Mouse (Mus musculus) liver, postnatal 0 days (tissue): ENCODE data around the gene Aspdh. TPM values are rescaled to one million over a fixed set of nuclear protein-coding genes. Genes with fewer than 3 reads are reported as not detected.

Experiments used
- ATAC-seq: fragments of 200-750 bp; cut with Nextera tagmentation; 2 replicates; pipeline ENCODE4 v1.8.0; 2017; ENCODE audit warnings: mild to moderate bottlenecking, moderate library complexity
- DNase-seq: peaks from one replicate; pipeline ENCODE4 v3.0.0-alpha.2; 2016
- H3K27ac ChIP-seq: fragments of 300-500 bp; sonication (generic); 2 replicates; pipeline ENCODE4 v1.5.1; 2014; ENCODE audit warnings: antibody characterized with exemption, moderate library complexity, mild to moderate bottlenecking, low read depth
- H3K27me3 ChIP-seq: fragments of 300-500 bp; sonication (generic); 2 replicates; pipeline ENCODE4 v1.6.1; 2014; ENCODE audit warnings: low read length, control low read depth, mixed read lengths; ENCODE audit not compliant: insufficient read depth
- H3K36me3 ChIP-seq: fragments of 300-500 bp; sonication (generic); replicated peaks from 2 replicates; pipeline ENCODE4 v1.6.1; 2014; ENCODE audit warnings: mild to moderate bottlenecking, control low read depth, low read length, moderate library complexity, mixed read lengths; ENCODE audit not compliant: insufficient read depth
- H3K4me1 ChIP-seq: fragments of 300-500 bp; sonication (generic); 2 replicates; pipeline ENCODE4 v1.6.1; 2014; ENCODE audit warnings: antibody characterized with exemption, mild to moderate bottlenecking, control low read depth; ENCODE audit not compliant: insufficient read depth
- H3K4me2 ChIP-seq: fragments of 300-500 bp; sonication (generic); 2 replicates; pipeline ENCODE4 v1.6.1; 2014; ENCODE audit warnings: low read depth, mild to moderate bottlenecking, low read length, moderate library complexity, mixed read lengths
- H3K4me3 ChIP-seq: fragments of 300-500 bp; sonication (generic); 2 replicates; pipeline ENCODE4 v1.5.1; 2014; ENCODE audit warnings: low read depth, low read length
- H3K9ac ChIP-seq: fragments of 300-500 bp; sonication (generic); replicated peaks from 2 replicates; pipeline ENCODE4 v1.6.1; 2014; ENCODE audit warnings: mild to moderate bottlenecking, moderate library complexity
- H3K9me3 ChIP-seq: fragments of 300-500 bp; sonication (generic); 2 replicates; pipeline ENCODE4 v1.6.1; 2016; ENCODE audit warnings: mild to moderate bottlenecking, control low read depth, low read length, mixed read lengths
- CTCF ChIP-seq: sonication (generic); IDR thresholded peaks from 2 replicates; pipeline ENCODE4 v1.5.1; 2016; ENCODE audit warnings: antibody characterized with exemption, low read depth
- EP300 ChIP-seq: IDR thresholded peaks from 2 replicates; pipeline ENCODE4 v1.6.1; 2016; ENCODE audit warnings: antibody characterized with exemption, low read depth, mild to moderate bottlenecking
- WGBS: fragments of 180-500 bp; shearing (Covaris S2); extraction: QIAGEN DNeasy Blood & Tissue Kit; methylation state at CpG from one replicate; pipeline ENCODE4 v1.1.7; 2014; ENCODE audit not compliant: insufficient replicate concordance; 5-methylcytosine and 5-hydroxymethylcytosine counted together
- polyA plus RNA-seq: library from polyadenylated mRNA; unstranded; fragments of >200 nt; fragmentation: Nextera tagmentation; extraction: Ambion mirVana; gene quantifications from 2 replicates; pipeline ENCODE4 v1.2.1, GENCODE M21; 2015

The Aspdh gene
- polyA plus RNA-seq, 1 experiment from 2014 or later = 44.3 TPM

DNA sequence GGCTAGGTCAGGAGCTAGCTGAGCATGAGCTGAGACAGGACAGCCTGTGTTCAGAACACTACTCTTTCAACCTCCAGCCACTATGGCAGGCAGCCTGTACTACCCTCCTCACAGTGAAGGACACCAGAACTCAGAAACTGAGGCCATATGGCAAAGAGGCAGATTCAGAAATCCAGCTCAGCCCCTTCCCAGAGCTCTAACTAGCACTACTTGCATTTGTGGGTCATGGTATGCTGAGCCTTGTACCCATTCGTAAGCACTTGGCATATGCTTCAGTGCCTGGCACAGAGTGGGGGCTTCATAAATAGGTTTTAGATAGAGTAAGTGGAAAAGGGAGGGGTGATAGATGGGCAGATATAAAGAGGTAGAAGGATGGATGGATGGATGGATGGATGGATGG is 24.7 kb upstream of the Aspdh start:
- ATAC-seq = no peak
- Histone ChIP-seq H3K27ac (no peak overlapping the region), H3K9me3 (no peaks in the 10 kb centered on the region), H3K27me3 (peaks cover 71% of the 10 kb centered on the region), H3K4me1 (no peaks in the 10 kb centered on the region), H3K4me2 (no peak overlapping the region), H3K4me3 (no peak overlapping the region), H3K36me3 (no peaks in the 10 kb centered on the region), H3K9ac (no peak overlapping the region)
- DNase-seq = no peak
- TF ChIP-seq EP300 (no peak), CTCF (no peak)
- 71% methylated on average over 1 of the region's 1 CpGs for WGBS

DNA sequence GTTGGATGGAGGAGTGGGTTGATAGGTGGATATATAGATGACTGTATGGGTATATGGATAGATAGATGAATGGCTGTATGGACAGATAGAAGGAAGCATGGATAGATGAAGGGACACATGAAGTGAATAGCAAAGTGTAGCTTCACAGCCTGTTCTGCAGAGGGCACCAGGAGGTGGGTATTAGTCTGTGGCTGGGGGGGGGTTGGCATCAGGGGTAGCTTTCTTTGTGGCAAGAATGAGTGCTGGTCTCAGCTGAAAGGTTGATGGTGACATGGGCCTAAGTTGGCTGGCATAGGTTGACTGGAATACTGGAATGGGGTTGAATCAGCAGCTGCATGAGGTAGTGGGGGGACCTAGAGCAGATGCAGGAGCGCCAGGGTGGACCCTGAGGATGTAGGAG is 24.0 kb upstream of the Aspdh start:
- DNase-seq (no peak), ATAC-seq (no peak)
- no CpG with 5 or more reads among the region's 1 CpGs for WGBS
- Histone ChIP-seq H3K27me3 (peaks cover 73% of the 10 kb centered on the region), H3K27ac (no peak overlapping the region), H3K4me3 (no peak overlapping the region), H3K9me3 (no peaks in the 10 kb centered on the region), H3K36me3 (no peaks in the 10 kb centered on the region), H3K9ac (no peak overlapping the region), H3K4me1 (no peaks in the 10 kb centered on the region), H3K4me2 (no peak overlapping the region)
- no peak for TF ChIP-seq CTCF
- TF ChIP-seq EP300 = no peak

DNA sequence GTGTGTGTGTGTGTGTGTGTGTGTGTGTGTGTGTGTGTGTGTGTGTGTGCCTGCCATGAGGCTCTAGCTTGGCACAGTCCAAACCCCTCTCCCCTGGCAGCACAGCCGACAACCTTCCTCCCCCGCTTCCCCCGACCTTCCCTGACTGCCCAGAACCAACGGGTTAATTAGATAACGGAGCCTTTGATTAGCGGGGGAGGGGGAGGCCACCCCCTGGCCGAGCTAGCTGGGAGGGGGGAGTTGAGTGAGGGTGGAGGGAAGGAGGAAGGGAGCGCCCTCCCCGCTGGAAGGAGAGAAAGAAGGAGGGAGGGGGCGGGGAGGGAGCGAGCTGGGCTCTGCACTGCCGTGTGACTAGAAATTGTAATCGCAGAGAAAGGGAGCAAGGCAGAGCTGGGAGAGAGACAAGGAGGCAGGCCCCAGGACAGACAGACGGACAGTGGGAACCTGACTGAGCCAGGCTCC is 23.5 kb upstream of the Aspdh start:
- H3K9me3 ChIP-seq = no peaks in the 10 kb centered on the region
- ATAC-seq = no peak
- H3K4me3 ChIP-seq = no peak overlapping the region
- under 1% methylated on average over 10 of the region's 14 CpGs for WGBS
- H3K4me1 ChIP-seq = no peaks in the 10 kb centered on the region
- H3K4me2 ChIP-seq = no peak overlapping the region
- H3K27me3 ChIP-seq = peaks cover 77% of the 10 kb centered on the region
- no peak for DNase-seq
- H3K27ac ChIP-seq = no peak overlapping the region
- TF ChIP-seq CTCF (no peak), EP300 (no peak)
- no peaks in the 10 kb centered on the region for H3K36me3 ChIP-seq
- no peak overlapping the region for H3K9ac ChIP-seq

DNA sequence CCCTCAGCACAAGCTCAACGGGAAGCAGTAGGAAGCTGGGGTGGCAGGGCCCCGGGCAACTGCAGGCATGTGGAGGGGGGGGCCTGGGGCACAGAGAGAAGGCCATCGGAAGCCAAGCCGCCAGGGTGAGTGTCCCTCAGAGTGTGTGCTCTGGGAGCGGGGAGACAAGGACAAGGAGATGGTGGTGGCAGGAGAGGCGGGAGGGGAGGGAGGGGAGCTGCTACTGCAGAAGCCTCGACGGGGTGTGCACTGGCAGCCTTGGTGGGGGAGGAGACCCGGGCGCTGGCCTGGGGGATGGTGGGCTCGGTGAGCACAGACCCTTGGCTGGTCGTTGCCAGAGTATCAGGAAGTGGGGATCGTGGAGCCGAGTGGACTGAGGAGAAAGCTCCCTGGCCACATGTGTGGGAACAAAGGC is 22.8 kb upstream of the Aspdh start:
- H3K9ac ChIP-seq = no peak overlapping the region

DNA sequence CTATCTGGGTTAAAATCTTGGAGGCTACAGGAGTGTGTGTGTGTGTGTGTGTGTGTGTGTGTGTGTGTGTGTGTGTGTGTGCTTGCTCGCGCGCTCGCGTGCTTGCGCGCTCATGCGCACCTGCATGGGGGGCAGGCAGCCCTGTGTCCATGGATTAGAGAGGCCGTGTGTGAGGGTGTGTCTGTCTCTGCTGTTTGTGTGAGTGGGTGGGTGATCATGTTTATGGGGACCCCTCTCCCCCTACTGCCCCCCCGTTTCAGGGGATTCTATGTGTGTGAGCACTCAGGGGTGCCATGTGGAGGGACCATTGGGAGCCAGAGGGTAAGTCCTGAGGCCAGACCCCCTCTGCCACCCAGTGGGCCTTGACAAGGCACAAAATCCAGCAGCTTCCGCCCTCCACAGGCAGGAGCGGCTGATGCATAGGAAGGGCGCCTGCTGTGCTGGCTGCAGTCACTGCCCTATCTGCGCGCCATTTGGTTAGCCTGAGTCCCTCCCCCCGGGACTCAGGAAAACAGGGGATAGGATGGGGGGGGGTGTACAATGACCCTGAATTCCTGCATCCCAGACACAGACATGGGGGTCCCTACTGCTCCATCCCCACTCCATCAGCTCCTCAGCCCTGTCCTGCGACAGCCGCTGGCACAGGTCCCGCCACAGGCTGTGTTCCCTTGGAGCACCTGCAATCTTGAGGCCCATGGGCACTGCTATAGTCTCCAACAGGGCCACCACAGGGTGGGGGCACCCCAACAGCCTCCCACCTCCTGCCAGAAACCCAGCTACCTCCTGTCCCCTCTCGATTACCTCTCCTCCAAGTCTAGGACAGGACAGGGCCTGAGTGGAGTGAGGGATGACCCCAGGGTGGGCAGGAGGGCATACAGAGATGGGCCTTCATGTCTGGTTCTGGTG is 21.7 kb upstream of the Aspdh start:
- ATAC-seq (no peak), DNase-seq (no peak)
- Histone ChIP-seq H3K9ac (no peak overlapping the region), H3K9me3 (no peaks in the 10 kb centered on the region), H3K4me3 (no peak overlapping the region), H3K36me3 (no peaks in the 10 kb centered on the region), H3K4me1 (no peaks in the 10 kb centered on the region), H3K4me2 (no peak overlapping the region), H3K27me3 (peaks cover 70% of the 10 kb centered on the region), H3K27ac (no peak overlapping the region)
- 11% methylated on average over 20 of the region's 20 CpGs for WGBS
- TF ChIP-seq CTCF = no peak
- no peak for TF ChIP-seq EP300

More for the DNA sequence above, 22.8 kb upstream of the Aspdh start:
- Histone ChIP-seq H3K4me2 (no peak overlapping the region), H3K4me1 (no peaks in the 10 kb centered on the region), H3K9me3 (no peaks in the 10 kb centered on the region), H3K27me3 (peaks cover 77% of the 10 kb centered on the region), H3K36me3 (no peaks in the 10 kb centered on the region), H3K27ac (no peak overlapping the region), H3K4me3 (no peak overlapping the region)
- DNase-seq = no peak
- TF ChIP-seq CTCF (no peak), EP300 (no peak)
- ATAC-seq = no peak
- 0% methylated on average over 7 of the region's 14 CpGs for WGBS

DNA sequence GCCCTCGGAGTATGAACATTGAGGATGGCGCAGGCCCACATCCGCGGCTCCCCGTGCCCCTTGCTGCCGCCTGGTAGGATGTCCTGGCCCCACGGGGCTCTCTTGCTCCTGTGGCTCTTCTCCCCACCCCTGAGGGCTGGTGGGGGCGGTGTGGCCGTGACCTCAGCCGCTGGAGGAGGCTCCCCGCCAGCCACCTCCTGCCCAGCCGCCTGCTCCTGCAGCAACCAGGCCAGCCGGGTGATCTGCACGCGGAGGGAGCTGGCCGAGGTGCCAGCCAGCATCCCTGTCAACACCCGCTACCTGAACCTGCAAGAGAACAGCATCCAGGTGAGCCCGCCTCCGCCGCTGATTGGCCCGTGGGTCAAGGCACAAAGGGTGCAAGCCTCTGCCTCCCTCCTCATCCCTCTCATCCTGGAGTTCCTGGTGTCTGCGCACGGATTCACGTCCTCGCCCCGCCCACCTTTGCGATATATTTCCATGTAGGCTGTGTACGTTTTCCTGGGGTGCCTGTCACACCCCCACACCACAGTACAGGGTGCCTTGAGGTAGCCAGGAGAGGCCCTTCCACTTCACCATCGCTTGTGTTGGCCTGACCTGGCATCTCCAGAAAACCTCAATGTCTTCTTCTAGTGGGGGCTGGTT is 20.2 kb upstream of the Aspdh start:
- ATAC-seq (no peak), DNase-seq (no peak)
- WGBS = 8% methylated on average over 26 of the region's 29 CpGs
- H3K36me3 ChIP-seq = no peaks in the 10 kb centered on the region
- H3K9me3 ChIP-seq = no peaks in the 10 kb centered on the region
- TF ChIP-seq EP300 (no peak), CTCF (no peak)
- no peak overlapping the region for H3K4me3 ChIP-seq
- no peak overlapping the region for H3K27ac ChIP-seq
- H3K4me2 ChIP-seq = no peak overlapping the region
- no peak overlapping the region for H3K9ac ChIP-seq
- peaks cover 61% of the 10 kb centered on the region for H3K27me3 ChIP-seq
- no peaks in the 10 kb centered on the region for H3K4me1 ChIP-seq
